Mouse (Mus musculus) brain, embryonic 14.5 days (tissue): Measurements from ENCODE around the gene Bricd5. TPM values are rescaled to one million over a fixed set of nuclear protein-coding genes. Genes with fewer than 3 reads are reported as not detected.

Experiments
- DNase-seq: peaks from one replicate; pipeline ENCODE4 v3.0.0-alpha.2; 2011; ENCODE audit warnings: low read depth
- CTCF ChIP-seq: fragments of 200-500 bp; IDR thresholded peaks from 2 replicates; pipeline ENCODE4 v1.5.1; 2012; ENCODE audit warnings: inconsistent platforms, mild to moderate bottlenecking, moderate library complexity, borderline replicate concordance; ENCODE audit not compliant: insufficient read depth, insufficient read length; ENCODE audit errors: extremely low read depth
- POLR2A ChIP-seq: fragments of 200-500 bp; IDR thresholded peaks from 2 replicates; pipeline ENCODE4 v1.6.1; 2012; ENCODE audit warnings: mild to moderate bottlenecking, inconsistent platforms, borderline replicate concordance; ENCODE audit not compliant: poor library complexity, insufficient read depth, insufficient read length, severe bottlenecking; ENCODE audit errors: extremely low read depth
- polyA plus RNA-seq: library from polyadenylated mRNA; depleted of rRNA; stranded (reverse); fragments of >200 nt; gene quantifications from 2 replicates; pipeline ENCODE4 v1.2.3, GENCODE M21; 2012; rRNA removed

Bricd5 gene
- polyA plus RNA-seq, 1 experiment = 0.48 TPM

- TF ChIP-seq CTCF (no peak), POLR2A (no peak)
- no peak for DNase-seq
Measured at GRCm38 (mm10) chr17:24520450-24520849, 46.8 kb downstream of the Bricd5 start.

- DNase-seq = no peak
- TF ChIP-seq POLR2A (no peak), CTCF (no peak)
Measured at GRCm38 (mm10) chr17:24524734-24525133, 51.0 kb downstream of the Bricd5 start.

Other genes starting within 250 kb of the Bricd5 start
- gene Ccnf, start 222.4 kb upstream of the Bricd5 start, polyA plus RNA-seq = 16.2 and 21.6 TPM in 2 replicates
- gene Abca17, start 122.8 kb upstream of the Bricd5 start, polyA plus RNA-seq = 0.29 and 0.40 TPM in 2 replicates
- 39.4 and 51.7 TPM in 2 replicates for gene Abca3, start 121.9 kb upstream of the Bricd5 start, polyA plus RNA-seq
- 395 and 451 TPM in 2 replicates for gene Rnps1, start 59.3 kb upstream of the Bricd5 start, polyA plus RNA-seq
- gene Eci1, start 47.2 kb upstream of the Bricd5 start, polyA plus RNA-seq = 28.7 and 29.6 TPM in 2 replicates
- gene Dnase1l2, start 30.8 kb upstream of the Bricd5 start, polyA plus RNA-seq = 27.1 and 34.3 TPM in 2 replicates
- 89.5 and 99.5 TPM in 2 replicates for gene E4f1, start 3.6 kb upstream of the Bricd5 start, polyA plus RNA-seq
- 49.6 and 52.2 TPM in 2 replicates for gene Pgp, start 3.5 kb upstream of the Bricd5 start, polyA plus RNA-seq
- 47.1 and 53.7 TPM in 2 replicates for gene Mlst8, start 5.2 kb downstream of the Bricd5 start, polyA plus RNA-seq
- 91.5 and 142 TPM in 2 replicates for gene Caskin1, start 14.7 kb downstream of the Bricd5 start, polyA plus RNA-seq
- gene Traf7, start 54.1 kb downstream of the Bricd5 start, polyA plus RNA-seq = 310 and 422 TPM in 2 replicates
- 3.2 and 5.6 TPM in 2 replicates for gene Rab26, start 60.3 kb downstream of the Bricd5 start, polyA plus RNA-seq
- gene Pkd1, start 76.0 kb downstream of the Bricd5 start, polyA plus RNA-seq = 65.9 and 74.2 TPM in 2 replicates
- 189 and 190 TPM in 2 replicates for gene Tsc2, start 158.7 kb downstream of the Bricd5 start, polyA plus RNA-seq
- 10.4 and 15.3 TPM in 2 replicates for gene Nthl1, start 158.8 kb downstream of the Bricd5 start, polyA plus RNA-seq
- 30.7 and 34.3 TPM in 2 replicates for gene Slc9a3r2, start 176.4 kb downstream of the Bricd5 start, polyA plus RNA-seq
- gene Npw, start 184.6 kb downstream of the Bricd5 start, polyA plus RNA-seq = 0.23 TPM in 1 of 2 replicates, not detected in the other
- 76.3 and 102 TPM in 2 replicates for gene Zfp598, start 195.8 kb downstream of the Bricd5 start, polyA plus RNA-seq
- gene Syngr3, start 216.1 kb downstream of the Bricd5 start, polyA plus RNA-seq = 82.5 and 94.2 TPM in 2 replicates
- gene Gfer, start 222.3 kb downstream of the Bricd5 start, polyA plus RNA-seq = 28.8 and 29.2 TPM in 2 replicates
- gene Noxo1, start 222.3 kb downstream of the Bricd5 start, polyA plus RNA-seq = 7.6 and 10.7 TPM in 2 replicates
- gene Tbl3, start 233.8 kb downstream of the Bricd5 start, polyA plus RNA-seq = 75.0 and 95.7 TPM in 2 replicates
- 0.54 and 0.64 TPM in 2 replicates for gene Rnf151, start 244.2 kb downstream of the Bricd5 start, polyA plus RNA-seq
- gene Rps2, start 244.2 kb downstream of the Bricd5 start, polyA plus RNA-seq = 1,770 and 1,849 TPM in 2 replicates